Mouse (Mus musculus) myocyte (in vitro differentiated cells): ENCODE data around the gene Gm5431.

ENCODE experiments used
- CEBPB ChIP-seq: IDR thresholded peaks from 2 replicates; pipeline ENCODE4 v1.6.1; 2011; ENCODE audit warnings: mild to moderate bottlenecking, moderate library complexity; ENCODE audit not compliant: poor library complexity, insufficient read depth, severe bottlenecking
- MAX ChIP-seq: IDR thresholded peaks from one replicate; pipeline ENCODE4 v1.6.1; 2011; ENCODE audit warnings: low read depth, mild to moderate bottlenecking, control low read depth
- MYOD1 ChIP-seq, 3 experiments: IDR thresholded peaks; one replicate each; pipeline ENCODE4 v1.6.1; 2011; ENCODE audit warnings: control low read depth in 2 of 3, low read depth in 2 of 3, mild to moderate bottlenecking in 2 of 3, moderate library complexity in 1 of 3; ENCODE audit not compliant: insufficient read length in 2 of 3, control insufficient read depth in 1 of 3
- POLR2A ChIP-seq: IDR thresholded peaks from one replicate; pipeline ENCODE4 v1.6.1; 2011; ENCODE audit warnings: low read depth, mild to moderate bottlenecking, control low read depth, moderate library complexity; ENCODE audit not compliant: insufficient read length
- POLR2AphosphoS2 ChIP-seq: IDR thresholded peaks from one replicate; pipeline ENCODE4 v1.6.1; 2011; ENCODE audit warnings: low read depth, control low read depth; ENCODE audit not compliant: insufficient read length

DNA sequence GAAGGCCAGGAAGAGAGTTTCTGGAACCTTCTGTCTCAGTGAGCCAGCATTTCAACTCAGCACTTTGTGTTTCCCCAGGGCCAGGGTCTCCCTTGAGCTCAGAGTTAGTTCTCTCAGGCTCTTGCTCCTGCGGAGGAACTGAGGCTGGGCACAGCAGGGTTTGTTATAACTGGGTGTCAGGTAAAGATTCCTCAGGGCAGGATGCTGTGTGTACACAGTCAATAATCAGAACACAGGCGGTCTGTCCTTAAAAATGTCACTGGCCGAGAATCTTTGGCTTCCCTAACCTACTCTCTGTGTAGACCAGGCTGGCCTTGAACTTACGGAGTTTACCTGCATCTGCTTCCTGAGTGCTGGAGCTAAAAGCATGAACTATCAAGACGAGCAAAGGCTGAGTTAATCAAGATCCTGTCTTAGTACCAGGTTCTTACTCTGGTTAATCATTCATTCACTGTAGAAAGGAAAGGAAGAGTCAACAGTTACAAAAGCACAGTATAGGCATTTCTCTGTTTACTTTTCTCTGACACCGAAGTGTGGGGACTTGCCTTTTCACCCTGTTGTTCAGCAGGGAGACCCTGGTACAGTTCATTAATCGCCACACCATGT lies 29.2 kb downstream of the Gm5431 start:
- no peak for TF ChIP-seq POLR2A
- TF ChIP-seq MAX, result no peak
- no peak for TF ChIP-seq POLR2AphosphoS2
- TF ChIP-seq CEBPB, result no peak
- no peak for TF ChIP-seq MYOD1 (IDR thresholded peaks at IDR 0.05; ENCODE audit: control insufficient read depth in 1 of 3, insufficient read length in 2 of 3, low read depth in 2 of 3)
